Mouse (Mus musculus): ENCODE data around the gene Scimp.

- no peak for TF ChIP-seq CEBPB (IDR thresholded peaks at IDR 0.05; ENCODE audit: insufficient read depth, poor library complexity, severe bottlenecking)
- TF ChIP-seq POLR2A (IDR thresholded peaks at IDR 0.05; ENCODE audit: insufficient read length, low read depth), result no peak
- no peak for TF ChIP-seq MAX (IDR thresholded peaks at IDR 0.05; ENCODE audit: low read depth)
- no peak for TF ChIP-seq MYOG (IDR thresholded peaks at IDR 0.05; ENCODE audit: control insufficient read depth in 1 of 3, insufficient read depth in 1 of 3, insufficient read length in 2 of 3, low read depth in 2 of 3)
- TF ChIP-seq E2F4 (IDR thresholded peaks at IDR 0.05; ENCODE audit: insufficient read depth), result no peak
These were observed 33.1 kb upstream of the Scimp start for GRCm38 (mm10) chr11:70845457-70845978.
